Mouse (Mus musculus): ENCODE data around the gene Nsmce1.

DNA sequence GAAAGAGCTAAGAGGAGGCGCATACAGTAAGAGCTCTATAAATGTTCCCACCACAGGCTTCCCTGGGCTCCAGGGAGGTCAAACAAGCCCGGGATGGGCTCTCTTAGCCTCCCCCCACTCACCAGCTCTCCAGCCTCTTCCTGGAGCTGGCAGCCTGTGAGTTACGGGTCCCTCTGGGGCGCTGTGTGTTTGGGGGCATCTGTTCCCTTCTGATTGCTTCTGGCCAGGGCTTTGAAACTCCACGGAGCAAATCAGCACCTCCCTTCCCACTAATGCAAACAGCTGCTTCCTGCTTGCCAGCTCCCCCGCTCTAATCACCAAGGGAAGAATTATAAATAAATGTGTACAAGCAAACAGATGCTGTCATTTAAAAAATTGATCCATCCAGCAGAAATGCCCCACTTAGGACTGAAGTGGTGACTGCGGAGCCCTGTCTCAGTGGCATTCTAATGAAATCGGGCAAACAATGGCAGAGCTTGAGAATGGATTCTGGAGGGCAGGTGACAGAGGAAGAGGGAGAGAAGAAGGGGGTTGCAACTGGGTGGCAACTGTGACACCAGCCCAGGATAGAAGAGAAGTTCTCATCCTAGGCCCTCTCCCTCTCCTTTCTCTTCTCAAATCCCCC, 56.6 kb downstream of the Nsmce1 start:
- no peak for TF ChIP-seq CTCF (IDR thresholded peaks at IDR 0.05; ENCODE audit: low read depth, low read length)
- TF ChIP-seq POLR2A (IDR thresholded peaks at IDR 0.05; ENCODE audit: insufficient read depth, low read length): no peak

All from ES-Bruce4 (cell line).